Mouse (Mus musculus) Patski (cell line): ENCODE measurements around the gene A130010J15Rik. TPM values are rescaled to one million over a fixed set of nuclear protein-coding genes. Genes with fewer than 3 reads are reported as not detected.

Experiments used
- ATAC-seq: fragments of 100-300 bp; one replicate; pipeline ENCODE4 v1.8.0; 2021
- CTCF ChIA-PET: fragments of 350-600 bp; sonication (Branson Sonifier 250); formaldehyde crosslinking; loops from one replicate; lab custom pipeline; 2022; ENCODE audit warnings: inconsistent platforms; lab: Charles Lee
- POLR2A ChIA-PET: fragments of 350-600 bp; sonication (Branson Sonifier 250); formaldehyde crosslinking; loops from one replicate; lab custom pipeline; 2022; ENCODE audit warnings: antibody characterized with exemption, inconsistent platforms; lab: Charles Lee
- DNase-seq: peaks from one replicate; pipeline ENCODE4 v3.0.0-alpha.2; 2011; ENCODE audit warnings: low read depth, low spot score
- H3K27me3 ChIP-seq: fragments of 371-371 bp; one replicate; pipeline ENCODE4 v1.5.1; 2021
- CTCF ChIP-seq: fragments of 100-300 bp; IDR thresholded peaks from one replicate; pipeline ENCODE4 v1.5.1; 2021
- in situ Hi-C: fragments of 300-500 bp; cut with MboI; formaldehyde crosslinking; loops from 3 replicates; pipeline ENCODE4 v1.11.1; 2018; ENCODE audit warnings: low pct_unique_long_range_greater_than_20kb, mixed read lengths
- polyA plus RNA-seq: library from polyadenylated mRNA; unstranded; gene quantifications from one replicate; pipeline ENCODE4 v1.2.3, GENCODE M21; 2021

The A130010J15Rik gene
- polyA plus RNA-seq, 1 experiment from 2014 or later = 7.3 TPM

DNA sequence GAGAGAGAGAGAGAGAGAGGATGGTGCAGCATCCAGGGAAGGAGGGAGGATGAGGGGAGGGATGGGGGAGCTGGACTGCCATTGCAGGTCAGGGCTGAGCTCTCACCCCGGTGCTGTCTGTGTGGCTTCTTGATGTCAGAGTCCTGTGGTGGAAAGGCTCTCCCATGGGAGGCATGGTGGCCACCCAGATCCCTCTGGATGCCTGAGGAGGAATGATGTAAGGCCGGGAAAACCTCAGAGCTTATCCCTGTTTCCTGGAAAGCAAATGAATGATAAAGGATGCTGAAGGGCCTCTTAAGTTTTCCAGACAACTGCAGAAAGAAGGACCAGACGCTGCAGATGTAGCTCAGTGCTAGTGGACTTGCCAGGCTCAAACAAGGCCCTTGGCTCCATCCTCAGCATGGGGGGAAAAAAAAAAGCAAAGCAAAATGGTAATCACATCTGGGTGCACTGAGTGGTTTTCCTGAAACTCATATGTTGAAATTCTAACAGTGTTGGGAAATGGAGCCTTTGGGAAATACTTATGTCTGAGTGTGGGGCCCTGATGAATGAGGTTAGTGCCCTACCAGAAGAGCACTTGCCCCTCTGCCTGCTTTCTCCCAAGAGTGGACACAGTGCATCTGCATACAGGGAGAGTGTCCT, 27.4 kb downstream of the A130010J15Rik start:
- no peak for ATAC-seq
- no peaks in the 10 kb centered on the region for H3K27me3 ChIP-seq
- CTCF ChIA-PET = interaction anchor here (0.7 kb wide), 1 partner anchor 75 kb away, joined by 3 read pairs; no protein-coding TSS in a partner anchor
- in situ Hi-C loops = no loop called here
- POLR2A ChIA-PET = interaction anchor here (0.7 kb wide), 1 partner anchor 1938 kb away, joined by 5 read pairs; no protein-coding TSS in a partner anchor
- DNase-seq = no peak
- no peak for TF ChIP-seq CTCF

DNA sequence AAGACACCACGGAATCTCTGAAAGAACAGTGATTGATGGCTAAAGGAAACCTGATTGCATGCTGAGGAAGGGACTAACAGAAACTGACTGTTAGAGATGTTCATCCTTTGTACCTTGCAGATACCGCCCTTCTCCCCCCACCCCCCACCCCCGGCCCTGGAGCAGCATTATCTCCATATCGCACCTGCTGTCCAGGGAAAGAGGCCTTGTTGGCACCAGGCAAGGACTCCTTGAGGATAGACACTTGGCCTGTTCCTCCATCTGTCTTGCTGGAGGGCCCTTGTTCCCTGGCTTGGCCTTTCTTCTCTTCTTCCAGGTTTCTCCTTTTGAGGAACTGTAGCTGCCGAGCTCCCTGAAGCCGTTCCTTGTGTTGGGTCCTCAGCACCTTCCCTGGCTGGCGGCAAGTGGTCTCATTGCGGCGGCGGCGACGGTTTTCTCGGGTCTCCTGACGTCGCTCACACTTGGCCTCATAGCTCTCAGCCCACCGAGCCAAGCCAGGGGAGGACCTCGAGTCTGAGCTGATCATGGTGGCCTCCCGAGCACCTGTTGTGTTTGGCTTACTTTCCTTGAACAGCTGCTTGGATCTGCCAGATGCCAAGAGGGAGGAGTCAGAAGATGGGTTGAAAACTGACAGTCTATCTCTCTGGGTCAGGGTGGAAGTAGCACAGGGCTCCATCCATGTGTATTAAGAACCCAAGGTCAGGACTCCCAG, 29.8 kb downstream of the A130010J15Rik start:
- H3K27me3 ChIP-seq = no peaks in the 10 kb centered on the region
- no peak for ATAC-seq
- no peak for TF ChIP-seq CTCF
- POLR2A ChIA-PET = no interaction called here
- in situ Hi-C loops = no loop called here
- DNase-seq = no peak
- CTCF ChIA-PET = no interaction called here

DNA sequence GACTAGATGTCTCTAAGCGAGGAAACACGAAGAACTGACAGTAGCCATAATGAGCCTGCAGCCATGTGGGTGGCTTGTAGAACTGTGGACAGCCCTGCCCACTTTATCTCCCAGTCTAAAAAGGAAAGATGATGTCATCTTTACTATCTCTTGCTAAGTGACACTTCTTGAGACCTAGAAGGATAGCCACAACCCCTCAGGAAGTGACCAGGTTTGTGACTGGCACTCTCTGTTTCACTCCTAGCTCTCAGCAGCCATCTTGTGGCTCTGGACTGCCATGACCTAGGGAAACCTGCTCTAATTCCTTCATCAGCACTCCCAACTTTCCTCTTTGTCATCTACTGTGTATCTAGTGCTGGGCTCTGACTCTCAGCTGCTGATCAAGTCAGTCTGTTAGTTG, 30.5 kb downstream of the A130010J15Rik start:
- ChIA-PET POLR2A (no interaction called here), CTCF (no interaction called here)
- no peaks in the 10 kb centered on the region for H3K27me3 ChIP-seq
- in situ Hi-C loops = no loop called here
- DNase-seq = no peak
- ATAC-seq = no peak
- peak; percentile 57 for TF ChIP-seq CTCF

DNA sequence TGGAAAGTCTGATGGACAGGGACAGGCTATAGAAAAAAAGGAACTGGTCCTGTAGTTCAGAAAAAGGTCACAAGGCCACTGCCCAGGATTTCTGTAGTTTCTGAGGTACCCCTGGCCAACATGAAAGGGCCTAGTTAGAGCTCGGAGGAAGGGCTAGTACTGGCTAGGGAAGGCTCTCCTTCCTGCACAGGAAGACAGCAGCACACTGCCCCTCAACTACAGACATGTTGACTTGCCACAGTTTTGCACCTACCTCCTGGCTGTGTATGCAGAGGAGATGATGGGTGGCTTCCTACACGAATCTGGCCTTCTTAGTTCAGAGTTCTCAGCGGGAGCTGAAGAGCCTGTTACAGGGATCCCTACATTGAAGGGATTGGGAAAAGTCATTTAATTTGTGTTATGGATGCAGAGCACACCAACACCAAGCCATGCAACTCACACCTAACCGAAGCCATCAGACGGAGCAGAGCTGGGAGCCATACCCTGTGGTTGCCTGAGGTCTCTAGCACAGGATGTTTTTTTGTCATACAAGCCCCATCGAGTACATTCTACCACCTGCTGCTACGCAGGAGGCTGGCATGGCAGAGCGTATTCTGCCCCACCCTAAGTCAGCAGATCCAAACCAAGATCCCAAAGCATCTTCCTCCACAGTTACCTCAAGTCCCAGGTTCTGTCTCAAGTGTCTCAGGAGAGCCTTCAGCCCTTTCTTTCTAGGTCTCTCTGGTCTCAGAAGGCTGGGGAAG, 33.0 kb downstream of the A130010J15Rik start:
- TF ChIP-seq CTCF = no peak
- H3K27me3 ChIP-seq = no peaks in the 10 kb centered on the region
- in situ Hi-C loops = loop anchor here (10.0 kb wide), 1 partner anchor 196 kb away; no protein-coding TSS in a partner anchor
- DNase-seq (no peak), ATAC-seq (no peak)
- ChIA-PET POLR2A (no interaction called here), CTCF (interaction anchor here (1.0 kb wide), 1 partner anchor 9 kb away, joined by 3 read pairs; no protein-coding TSS in a partner anchor)

DNA sequence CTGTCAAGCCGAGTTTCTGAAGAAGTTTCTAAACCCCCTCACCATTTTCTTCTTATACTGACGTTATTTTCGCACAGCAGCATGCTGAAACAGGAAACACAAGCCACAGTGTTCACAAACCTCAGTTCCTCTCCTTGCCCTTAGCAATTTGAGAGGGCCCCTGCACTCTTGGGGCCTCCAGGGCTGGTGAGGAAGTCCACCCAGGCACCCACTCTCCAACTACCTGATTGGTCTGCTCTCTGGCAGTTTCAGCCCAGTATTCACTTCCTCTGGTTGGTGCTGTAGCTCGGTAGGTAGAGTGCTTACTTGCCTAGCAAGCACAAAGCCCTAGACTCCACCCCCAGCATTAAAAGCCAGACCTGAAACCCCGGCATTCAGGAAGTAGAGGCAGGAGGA, 33.5 kb downstream of the A130010J15Rik start, which contains the start of gene Traf3ip3:
Gene Traf3ip3 (minus strand): TSS at position 321 of the 396 bp plus-strand sequence.
- no peak for DNase-seq
- ATAC-seq = no peak
- in situ Hi-C loops = loop anchor here (10.0 kb wide), 1 partner anchor 197 kb away; no protein-coding TSS in a partner anchor
- no peaks in the 10 kb centered on the region for H3K27me3 ChIP-seq
- ChIA-PET POLR2A (no interaction called here), CTCF (interaction anchor here (1.0 kb wide), 1 partner anchor 10 kb away, joined by 3 read pairs; no protein-coding TSS in a partner anchor)
- no peak for TF ChIP-seq CTCF

DNA sequence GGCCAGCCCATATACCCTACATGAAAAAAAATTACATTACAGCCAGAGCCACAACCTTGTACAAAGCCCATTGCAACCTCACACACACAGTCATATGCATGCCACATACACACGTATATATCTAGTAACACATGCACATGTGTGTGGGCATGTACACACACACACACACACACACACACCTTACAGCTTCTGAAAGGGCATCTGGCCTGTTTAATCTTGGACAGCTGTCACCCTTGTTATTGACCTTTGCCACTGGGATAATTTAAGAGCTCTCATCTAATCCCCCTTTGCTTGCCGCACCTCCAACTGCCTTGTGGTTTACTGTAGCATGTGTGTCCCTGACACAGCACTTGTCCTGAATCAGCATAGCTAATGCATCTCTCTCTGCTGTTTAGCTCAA, 36.0 kb downstream of the A130010J15Rik start:
- ATAC-seq = no peak
- TF ChIP-seq CTCF = no peak
- POLR2A ChIA-PET = no interaction called here
- no peaks in the 10 kb centered on the region for H3K27me3 ChIP-seq
- in situ Hi-C loops = loop anchor here (10.0 kb wide), 1 partner anchor 199 kb away; no protein-coding TSS in a partner anchor
- no peak for DNase-seq
- CTCF ChIA-PET = interaction anchor here (0.6 to 1.2 kb wide), 2 partner anchors 13 to 130 kb away, joined by 3 read pairs; no protein-coding TSS in a partner anchor

DNA sequence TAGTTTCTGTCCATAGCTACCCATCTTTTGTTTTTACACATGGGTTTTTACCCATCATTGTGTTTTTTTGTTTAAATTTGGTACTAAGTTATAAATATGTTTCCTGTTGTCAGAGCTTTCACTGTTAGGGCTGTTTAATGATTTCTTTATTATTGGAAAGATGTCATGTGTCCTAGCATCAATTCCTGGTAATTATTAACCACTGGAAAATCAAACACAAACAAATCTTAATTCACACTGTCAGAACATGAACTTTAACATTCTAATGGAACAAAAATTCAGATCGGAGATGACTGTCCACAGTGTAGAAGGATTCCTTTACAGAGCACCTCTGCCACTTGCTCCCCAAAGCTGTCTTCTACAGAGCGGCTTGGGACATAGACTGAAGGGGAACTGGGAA, 37.6 kb downstream of the A130010J15Rik start:
- no peak for TF ChIP-seq CTCF
- POLR2A ChIA-PET = interaction anchor here (0.6 kb wide), 1 partner anchor 455 kb away, joined by 3 read pairs; no protein-coding TSS in a partner anchor
- in situ Hi-C loops = loop anchor here (5.0 to 10.0 kb wide), 2 partner anchors 117 to 201 kb away; no protein-coding TSS in a partner anchor
- H3K27me3 ChIP-seq = no peaks in the 10 kb centered on the region
- CTCF ChIA-PET = interaction anchor here (0.9 to 1.3 kb wide), 2 partner anchors 15 to 121 kb away, joined by 3 to 4 read pairs; no protein-coding TSS in a partner anchor
- DNase-seq (no peak), ATAC-seq (no peak)

DNA sequence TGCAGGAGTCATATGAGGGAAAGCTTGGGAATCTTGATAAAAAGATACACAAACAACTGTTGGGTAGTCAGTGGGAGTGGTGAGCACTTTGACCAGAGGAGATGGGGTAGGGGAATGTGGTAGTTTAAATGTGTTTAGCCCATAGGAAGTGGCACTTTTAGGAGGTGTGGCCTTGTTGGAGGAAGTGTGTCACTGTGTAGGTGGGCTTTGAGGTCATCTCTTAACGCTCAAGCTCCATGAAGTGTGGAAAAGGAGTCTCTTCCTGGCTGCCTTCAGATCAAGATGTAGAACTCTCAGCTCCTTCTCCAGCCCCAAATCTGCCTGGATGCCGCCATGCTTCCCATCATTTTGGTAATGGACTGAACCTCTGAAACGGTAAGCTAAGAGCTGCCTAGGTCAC, 39.7 kb downstream of the A130010J15Rik start, which contains the start of gene Lamb3:
Gene Lamb3 (plus strand): TSS at position 197 of the 400 bp plus-strand sequence.
- ChIA-PET POLR2A (no interaction called here), CTCF (interaction anchor here (1.0 to 1.3 kb wide), 2 partner anchors 18 to 173 kb away, joined by 3 to 4 read pairs; no protein-coding TSS in a partner anchor)
- no peak for TF ChIP-seq CTCF
- in situ Hi-C loops = loop anchor here (5.0 to 10.0 kb wide), 2 partner anchors 115 to 203 kb away; no protein-coding TSS in a partner anchor
- ATAC-seq (no peak), DNase-seq (no peak)
- H3K27me3 ChIP-seq = no peaks in the 10 kb centered on the region

DNA sequence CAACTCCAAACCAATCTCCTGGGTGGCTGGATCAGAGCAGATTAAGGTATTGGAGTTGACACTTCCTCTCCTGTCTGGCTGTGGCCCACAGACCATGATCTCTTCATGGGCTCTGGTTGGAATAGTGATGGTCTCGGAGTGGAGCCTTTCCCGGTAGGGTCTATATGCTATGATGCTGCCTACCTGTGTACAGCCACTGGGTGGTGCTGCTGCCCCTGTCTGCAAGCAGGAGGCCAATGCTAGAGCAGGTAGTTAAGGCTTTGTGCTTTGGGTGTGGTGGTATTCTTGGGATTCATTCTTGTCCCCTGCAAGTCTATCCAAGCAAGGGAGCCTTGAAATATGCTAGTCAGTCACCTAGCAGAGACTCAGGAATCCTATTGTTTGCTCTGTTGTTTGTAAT, 40.3 kb downstream of the A130010J15Rik start:
- CTCF ChIA-PET = interaction anchor here (0.6 to 1.0 kb wide), 4 partner anchors 9 to 172 kb away, joined by 3 read pairs; no protein-coding TSS in a partner anchor
- POLR2A ChIA-PET = no interaction called here
- peak; percentile 92 for TF ChIP-seq CTCF
- ATAC-seq (peak; percentile 65), DNase-seq (no peak)
- no peaks in the 10 kb centered on the region for H3K27me3 ChIP-seq
- in situ Hi-C loops = loop anchor here (5.0 to 10.0 kb wide), 2 partner anchors 114 to 203 kb away; no protein-coding TSS in a partner anchor

DNA sequence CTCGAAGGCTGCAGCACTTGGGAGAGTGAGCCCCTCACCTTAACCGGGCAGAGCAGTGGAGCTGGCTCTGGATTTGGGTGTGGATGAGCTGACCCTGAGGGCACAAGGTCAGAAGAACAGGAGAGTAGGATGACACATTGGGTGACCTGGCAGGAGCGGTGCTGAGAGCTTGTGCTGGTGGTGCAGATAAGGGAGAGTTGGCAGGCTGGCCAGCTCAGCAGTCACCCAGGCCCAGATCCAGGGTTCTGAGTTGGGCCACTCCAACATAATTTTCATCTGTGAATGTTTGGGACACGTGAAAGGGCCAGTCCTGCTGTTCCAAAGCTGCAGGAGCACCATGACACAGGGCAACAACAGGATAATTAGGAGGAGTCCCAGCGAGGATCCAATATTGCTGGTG, 43.5 kb downstream of the A130010J15Rik start:
- POLR2A ChIA-PET = no interaction called here
- DNase-seq (no peak), ATAC-seq (no peak)
- CTCF ChIA-PET = no interaction called here
- in situ Hi-C loops = no loop called here
- TF ChIP-seq CTCF = no peak
- no peaks in the 10 kb centered on the region for H3K27me3 ChIP-seq
